Mouse (Mus musculus) lung, postnatal 4 days (tissue): Measurements from ENCODE around the gene Sipa1l2.
A peak's percentile ranks its signal among the peaks of the same experiment; 100 is the strongest.

Source experiments
- DNase-seq, 2 experiments: peaks; one replicate each; pipeline ENCODE4 v3.0.0; 2021

Gene Sipa1l2

DNA sequence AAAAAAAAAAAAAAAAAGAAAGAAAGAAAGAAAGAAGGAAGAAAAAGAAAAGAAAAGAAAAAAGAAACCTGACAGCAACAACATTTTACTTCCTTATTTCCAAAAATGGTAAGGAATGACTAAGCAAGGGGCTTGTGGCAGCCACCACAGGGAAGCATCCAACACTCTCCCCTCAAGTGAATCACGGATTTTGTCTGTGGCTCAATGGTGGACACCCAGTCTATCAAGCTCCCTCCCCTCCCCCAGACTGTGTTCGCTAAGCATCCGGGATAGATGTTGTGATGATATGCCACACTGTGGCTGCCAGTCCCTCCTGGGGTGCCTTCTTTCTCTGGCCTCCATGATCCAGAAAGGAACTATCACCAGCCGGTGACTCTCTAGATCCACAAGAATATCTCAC is 6.5 kb upstream of the Sipa1l2 start:
- DNase-seq = no peak

DNA sequence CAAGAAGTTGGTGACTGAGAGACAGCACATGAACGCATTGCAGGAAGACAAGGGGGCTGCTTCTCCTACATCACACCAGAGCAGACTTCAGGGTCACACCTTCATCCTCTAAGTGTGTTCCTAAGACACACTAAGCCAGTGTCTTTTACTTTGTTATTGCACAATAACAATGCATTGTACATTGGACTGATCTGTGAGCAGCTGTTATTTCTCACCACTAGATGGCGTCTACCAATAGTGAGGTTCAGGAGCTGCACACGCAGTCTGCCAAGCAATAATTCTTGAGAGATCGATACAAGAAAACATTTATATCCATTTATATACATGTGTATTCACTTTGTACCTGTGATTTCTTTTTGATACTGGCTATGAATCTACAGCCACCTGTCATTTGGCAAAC is 4.7 kb upstream of the Sipa1l2 start:
- DNase-seq = peak in 1 of 2 experiments; percentile 41

DNA sequence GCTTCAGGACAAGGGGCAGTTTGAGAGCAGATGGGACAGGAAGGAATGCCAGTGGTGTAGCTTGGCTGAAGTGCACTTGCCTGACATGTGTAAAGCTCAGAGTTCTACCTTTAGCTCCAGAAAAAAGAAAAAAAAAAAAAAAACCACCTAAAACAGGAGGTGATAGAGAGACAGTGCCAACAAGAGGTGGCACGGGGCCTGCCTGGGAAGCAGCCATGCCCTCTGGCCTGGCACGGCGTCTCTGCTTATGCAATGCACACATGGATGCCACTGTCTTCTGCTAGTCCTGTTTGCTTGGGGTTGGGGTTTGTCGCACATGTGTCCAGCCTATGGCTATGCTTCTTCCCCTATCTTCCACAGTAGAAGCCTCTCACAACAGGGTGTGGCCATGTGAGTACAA is 2.6 kb upstream of the Sipa1l2 start:
- no peak for DNase-seq

DNA sequence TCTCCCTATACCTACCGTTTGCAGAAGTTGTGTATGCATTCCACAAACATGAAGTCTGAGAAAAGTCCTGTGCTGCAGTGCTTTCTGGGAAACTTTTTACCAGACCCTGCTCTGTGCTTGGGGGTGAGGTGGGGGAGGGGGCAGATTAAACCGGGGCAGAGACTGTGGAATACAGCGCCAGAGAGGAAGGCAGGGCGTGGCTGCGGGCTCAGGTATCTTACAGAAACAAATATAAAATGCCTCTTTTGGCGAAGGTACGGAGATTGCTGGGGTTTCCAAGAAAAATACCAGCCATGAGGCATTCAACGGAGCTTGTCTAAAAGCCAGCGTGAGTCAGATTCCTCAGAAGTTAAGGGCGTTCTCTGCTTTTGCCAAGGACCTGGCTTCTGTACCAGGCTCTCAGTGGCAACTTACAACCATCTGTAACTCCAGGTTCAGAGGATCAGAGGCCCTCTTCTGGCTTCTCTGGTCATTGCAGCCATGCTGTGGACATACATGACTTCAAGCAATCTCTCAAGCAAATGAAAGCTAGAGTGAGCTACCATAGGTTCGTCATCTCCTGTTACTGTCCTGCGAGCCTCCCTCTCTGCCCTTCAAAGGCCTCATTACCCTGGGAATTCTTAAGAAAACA is 1.3 kb upstream of the Sipa1l2 start:
- peak in 1 of 2 experiments; percentile 63 for DNase-seq

- DNase-seq = no peak
Measured at GRCm38 (mm10) chr8:125570389-125570788, 781 bp upstream of the Sipa1l2 start.

DNA sequence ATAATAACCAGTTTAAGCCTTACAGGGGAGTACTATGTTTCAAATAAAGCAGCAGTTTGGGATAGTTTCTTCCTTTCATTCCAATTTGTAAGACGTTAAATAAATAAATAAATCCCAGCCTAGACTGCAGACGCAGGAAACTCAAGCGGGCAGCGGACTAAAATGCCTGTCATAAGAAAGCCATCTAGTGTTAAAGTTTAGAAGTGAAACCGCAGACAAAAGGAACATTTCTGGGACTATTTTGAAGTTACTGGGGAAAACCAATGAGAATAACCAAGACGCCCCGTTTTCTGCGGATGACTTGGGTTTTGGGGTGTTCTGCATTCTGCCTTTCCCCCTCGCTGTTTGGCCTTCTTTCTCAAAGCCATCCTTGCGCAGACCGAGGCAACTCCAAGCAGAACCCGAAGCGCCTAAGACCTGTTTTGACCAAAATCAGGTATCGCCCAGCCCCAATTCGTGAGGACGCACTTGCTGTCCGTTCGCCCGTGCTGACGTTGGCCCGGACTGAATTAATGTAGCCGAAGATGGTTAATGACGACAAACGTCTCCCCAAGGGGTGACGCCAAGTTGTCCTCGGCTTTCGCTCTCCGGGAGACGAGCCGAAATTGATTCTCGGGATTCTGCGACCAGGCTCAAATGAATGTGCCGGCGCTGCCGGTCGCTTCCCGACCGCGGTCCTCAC is 616 bp downstream of the Sipa1l2 start:
- peak; percentile 53 to 56 for DNase-seq

DNA sequence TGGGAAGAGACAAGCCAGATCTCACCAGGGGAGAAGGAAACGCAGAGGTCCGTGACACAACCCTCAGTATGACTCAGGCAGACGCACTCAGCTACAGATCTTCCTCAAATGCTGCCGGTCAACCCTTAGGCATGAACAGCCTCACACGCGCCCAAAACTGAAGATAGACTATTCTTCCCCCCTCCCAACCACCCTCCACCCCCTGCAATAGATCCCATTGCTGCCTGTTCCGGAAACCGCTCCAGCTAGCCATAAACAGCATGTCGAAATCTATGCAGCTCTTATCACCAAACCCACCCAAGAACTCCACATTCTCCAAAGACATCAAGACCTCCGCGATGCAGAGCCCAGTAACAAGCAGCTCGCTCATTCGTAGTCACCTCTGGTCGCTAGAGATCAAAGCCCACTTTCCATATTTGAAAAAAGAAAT is 1.2 kb downstream of the Sipa1l2 start:
- DNase-seq = peak in 1 of 2 experiments; percentile 51

DNA sequence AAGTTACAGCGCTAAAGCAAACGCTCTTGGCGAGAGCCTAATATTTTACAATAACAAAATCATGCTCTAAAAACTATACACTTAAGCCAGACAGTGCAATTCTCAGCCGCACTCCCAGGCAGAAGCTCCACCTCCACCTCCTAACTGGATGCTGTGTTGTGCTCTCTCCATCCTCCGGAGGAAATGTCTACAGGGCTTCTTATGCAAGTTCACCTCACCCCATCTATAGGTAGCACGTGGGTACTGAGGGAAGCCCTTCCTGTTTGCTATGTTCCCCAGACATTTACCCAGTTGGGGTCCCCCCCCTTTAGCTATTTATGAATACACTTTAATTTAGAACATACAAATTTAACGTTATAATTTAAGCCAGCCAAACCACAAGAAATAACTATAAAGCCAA is 2.0 kb downstream of the Sipa1l2 start:
- no peak for DNase-seq

- no peak for DNase-seq
Measured at GRCm38 (mm10) chr8:125562878-125563277, 6.7 kb downstream of the Sipa1l2 start.

- DNase-seq = no peak
Measured at GRCm38 (mm10) chr8:125560825-125561490, 8.7 kb downstream of the Sipa1l2 start.

DNA sequence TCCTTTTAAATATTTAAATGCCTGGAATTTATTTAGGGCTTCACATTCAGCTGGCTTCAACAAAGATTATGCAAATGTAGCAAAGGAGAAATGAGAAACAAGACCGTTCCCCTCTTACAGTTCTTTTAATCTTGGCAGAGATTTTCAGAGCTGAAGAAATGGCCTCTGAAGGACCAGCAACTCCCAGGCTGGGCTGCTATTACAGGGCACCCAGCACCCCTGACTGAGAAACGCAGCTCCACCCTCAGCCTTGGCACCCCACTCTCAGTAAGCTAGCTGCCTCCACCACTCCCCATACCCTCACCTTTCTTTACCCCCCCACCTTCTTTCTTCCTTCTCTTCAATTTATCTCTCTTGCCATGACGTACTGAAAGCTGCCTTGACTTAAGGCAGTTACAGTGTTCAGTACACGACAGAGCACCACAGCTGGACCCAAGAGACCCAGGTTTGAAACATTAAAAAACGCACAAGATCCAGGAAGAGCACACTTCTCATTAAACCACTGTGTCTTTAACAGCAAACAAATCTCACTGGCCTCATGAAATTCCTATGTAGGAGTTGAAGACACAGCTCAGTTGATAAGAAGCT is 10.4 kb downstream of the Sipa1l2 start:
- no peak for DNase-seq

DNA sequence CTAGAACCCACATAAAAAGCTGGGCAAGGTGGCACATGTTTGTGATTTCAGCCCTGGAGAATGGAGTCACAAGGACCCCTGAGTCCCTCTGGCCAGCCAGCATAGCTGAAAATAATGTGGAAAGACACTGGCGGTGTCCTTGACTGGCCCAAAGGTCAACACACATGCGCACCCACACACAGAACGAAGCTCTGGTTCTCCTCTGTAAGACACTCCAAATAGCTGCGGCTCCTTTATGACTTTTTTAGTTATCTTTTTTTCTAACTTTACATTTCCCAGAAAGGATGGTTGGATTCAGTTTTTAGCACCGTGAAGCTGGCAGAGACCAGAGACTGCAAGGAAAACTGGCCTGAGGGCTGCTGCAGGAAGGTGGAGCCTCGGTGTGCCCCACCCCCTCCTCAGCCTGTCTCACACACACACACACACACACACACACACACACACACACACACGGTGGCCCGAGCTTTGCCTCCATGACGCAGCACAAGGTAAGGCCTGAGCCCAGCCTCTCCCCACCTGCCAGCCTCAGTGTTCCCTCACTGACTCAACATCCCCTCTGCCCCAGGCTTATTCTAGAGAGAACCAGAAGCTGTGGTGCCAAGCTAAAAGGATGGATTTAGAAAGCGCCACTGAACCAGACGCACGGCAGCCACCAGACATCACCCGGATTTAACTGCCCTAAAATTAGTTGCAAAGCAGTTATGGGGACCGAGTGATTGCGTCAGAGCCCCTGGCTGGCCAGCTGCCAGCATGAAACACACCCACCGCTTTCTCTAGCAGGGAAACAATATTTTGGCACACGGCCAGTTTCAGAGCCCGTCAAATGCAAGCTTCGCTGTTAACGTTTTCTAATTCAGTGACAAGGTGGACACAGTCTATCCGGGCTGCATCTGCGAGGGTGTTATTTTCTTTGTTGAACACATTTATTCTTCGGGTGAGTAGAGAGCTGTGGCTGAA is 11.2 kb downstream of the Sipa1l2 start:
- DNase-seq = peak; percentile 92 to 94

GRCm38 (mm10) chr8:125557391-125558108 is 12.1 kb downstream of the Sipa1l2 start:
- DNase-seq = no peak

- no peak for DNase-seq
Measured at GRCm38 (mm10) chr8:125556706-125557105, 12.9 kb downstream of the Sipa1l2 start.

- no peak for DNase-seq
Measured at GRCm38 (mm10) chr8:125550567-125550966, 19.0 kb downstream of the Sipa1l2 start.

- DNase-seq = no peak
Measured at GRCm38 (mm10) chr8:125547296-125547695, 22.3 kb downstream of the Sipa1l2 start.

- DNase-seq = no peak
Measured at GRCm38 (mm10) chr8:125545866-125546265, 23.7 kb downstream of the Sipa1l2 start.

DNA sequence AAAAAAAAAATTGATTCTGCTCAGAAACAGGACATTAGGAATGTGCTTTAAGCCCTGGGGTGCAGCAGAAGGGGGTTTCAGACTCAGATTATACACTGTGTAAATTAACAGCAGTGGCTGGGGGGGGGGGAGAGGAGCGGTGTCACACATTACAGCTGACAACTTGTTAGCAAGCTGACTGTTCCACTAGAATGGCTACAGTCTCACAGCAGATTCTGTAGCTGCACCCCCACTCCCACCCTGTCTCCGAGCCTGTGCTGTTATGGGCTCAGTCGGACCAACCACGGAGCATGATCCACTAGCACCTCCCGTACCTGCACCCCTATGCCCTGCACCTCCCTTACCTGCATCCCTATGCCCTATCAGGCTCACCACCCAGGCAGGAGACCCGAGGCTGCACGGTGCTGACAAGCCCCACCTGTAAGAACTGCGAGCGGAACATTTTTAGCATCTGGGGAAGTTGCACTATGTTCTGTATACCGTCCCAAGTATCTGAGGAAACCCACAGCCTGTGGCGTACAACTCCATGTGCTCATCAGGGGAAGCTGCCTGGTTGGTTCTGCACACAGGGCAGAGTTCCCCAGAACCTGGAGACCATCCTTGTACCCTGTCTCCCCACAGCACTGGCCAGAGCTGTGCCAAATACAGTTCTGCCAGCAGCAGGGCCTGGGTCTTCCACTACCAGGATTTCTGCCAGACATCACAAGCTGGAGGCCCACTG is 26.6 kb downstream of the Sipa1l2 start:
- DNase-seq = peak in 1 of 2 experiments; percentile 18

DNA sequence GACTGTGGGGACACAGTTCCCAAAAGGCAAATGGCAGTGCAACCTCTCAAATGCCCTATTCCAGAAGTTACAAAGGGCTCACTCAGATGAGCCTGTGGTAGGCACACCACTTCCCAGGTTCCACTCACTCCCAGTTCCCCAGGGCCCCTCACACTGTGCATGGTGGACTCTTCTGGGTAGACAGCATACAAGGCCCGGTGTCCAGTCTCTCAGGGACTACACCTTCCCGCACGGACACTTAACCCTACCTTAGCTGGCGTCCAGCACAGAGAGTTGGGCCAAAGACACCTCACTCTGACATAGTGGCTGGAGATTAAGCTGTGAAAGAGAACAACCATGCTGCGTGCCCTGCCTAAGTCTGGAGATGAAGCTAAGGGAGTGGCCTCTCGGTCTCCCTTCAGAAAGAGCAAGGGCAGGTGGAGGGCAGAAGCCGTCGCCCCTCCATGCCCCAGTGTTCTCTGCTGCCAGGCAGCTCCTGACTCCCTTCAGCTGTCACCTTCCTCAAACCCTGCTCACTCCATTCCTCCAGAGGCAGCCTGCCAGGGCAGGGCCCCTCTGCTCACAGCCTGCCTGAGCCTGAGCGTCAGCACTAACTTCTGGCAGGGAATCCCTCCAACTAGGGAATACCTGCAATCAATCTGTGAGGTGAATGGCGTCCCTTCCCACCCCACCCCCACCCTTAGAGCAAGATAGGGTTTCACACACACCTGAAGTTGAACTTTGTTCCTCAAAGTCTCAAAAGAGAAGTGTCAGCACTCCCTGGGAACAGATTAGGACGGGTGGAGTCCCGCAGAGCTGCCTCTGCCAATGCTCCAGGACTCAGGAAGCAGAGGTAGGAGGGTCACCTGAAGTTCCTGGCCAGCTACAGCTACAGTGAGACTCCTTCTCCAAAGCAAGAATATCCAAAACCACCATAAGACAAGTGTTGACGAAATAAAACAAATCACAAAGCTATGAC is 30.3 kb downstream of the Sipa1l2 start:
- peak in 1 of 2 experiments; percentile 64 for DNase-seq

- DNase-seq = no peak
Measured at GRCm38 (mm10) chr8:125538265-125538664, 31.3 kb downstream of the Sipa1l2 start.
